Mouse (Mus musculus): ENCODE measurements around the gene Phf19. TPM values are rescaled to one million over a fixed set of nuclear protein-coding genes. Genes with fewer than 3 reads are reported as not detected.

Gene Phf19
- polyA plus RNA-seq, 1 experiment from 2014 or later, result 3.0 TPM

GRCm38 (mm10) chr2:34938269-34939208 lies 24.7 kb upstream of the Phf19 start:
- no peak overlapping the region for H3K27ac ChIP-seq (replicated peaks)
- peaks cover 43% of the 10 kb centered on the region for H3K27me3 ChIP-seq (replicated peaks)
- H3K4me3 ChIP-seq, result no peak overlapping the region
- no peak overlapping the region for H3K9ac ChIP-seq
- 46% methylated on average over 8 of the region's 8 CpGs for WGBS
- no peaks in the 10 kb centered on the region for H3K9me3 ChIP-seq
- no peak overlapping the region for H3K4me2 ChIP-seq
- H3K36me3 ChIP-seq, result no peaks in the 10 kb centered on the region
- H3K4me1 ChIP-seq, result peaks cover 25% of the 10 kb centered on the region
- ATAC-seq (ENCODE audit: extremely low read depth, insufficient number of reproducible peaks, low FRiP score, low TSS enrichment), result no peak; the same call in 1 of the 2 replicates

- no peak overlapping the region for H3K4me2 ChIP-seq
- no peak overlapping the region for H3K9ac ChIP-seq
- peaks cover 34% of the 10 kb centered on the region for H3K27me3 ChIP-seq (replicated peaks)
- peaks cover 24% of the 10 kb centered on the region for H3K4me1 ChIP-seq
- no peak overlapping the region for H3K4me3 ChIP-seq
- no peak overlapping the region for H3K27ac ChIP-seq (replicated peaks)
- 51% methylated on average over 5 of the region's 5 CpGs for WGBS
- no peak for ATAC-seq (ENCODE audit: extremely low read depth, insufficient number of reproducible peaks, low FRiP score, low TSS enrichment)
- no peaks in the 10 kb centered on the region for H3K9me3 ChIP-seq
- no peaks in the 10 kb centered on the region for H3K36me3 ChIP-seq
These were observed 23.6 kb upstream of the Phf19 start for GRCm38 (mm10) chr2:34937460-34937859.

- Histone ChIP-seq H3K4me3 (no peak overlapping the region), H3K27me3 (replicated peaks) (no peaks in the 10 kb centered on the region; the same call in 1 of the 2 replicates), H3K4me2 (no peak overlapping the region), H3K9ac (no peak overlapping the region), H3K4me1 (no peaks in the 10 kb centered on the region), H3K9me3 (no peaks in the 10 kb centered on the region), H3K27ac (replicated peaks) (no peak overlapping the region), H3K36me3 (no peaks in the 10 kb centered on the region)
- WGBS, result 62% methylated on average over 5 of the region's 5 CpGs
- no peak for ATAC-seq (ENCODE audit: extremely low read depth, insufficient number of reproducible peaks, low FRiP score, low TSS enrichment)
These were observed 13.5 kb upstream of the Phf19 start for GRCm38 (mm10) chr2:34927320-34927719.

- H3K4me1 ChIP-seq, result peaks cover 5% of the 10 kb centered on the region; the same call in 1 of the 2 replicates
- H3K9ac ChIP-seq, result no peak overlapping the region
- WGBS, result 16% methylated on average over 2 of the region's 2 CpGs
- no peaks in the 10 kb centered on the region for H3K9me3 ChIP-seq
- no peak overlapping the region for H3K4me2 ChIP-seq
- ATAC-seq (ENCODE audit: extremely low read depth, insufficient number of reproducible peaks, low FRiP score, low TSS enrichment), result no peak
- no peak overlapping the region for H3K27ac ChIP-seq (replicated peaks)
- H3K36me3 ChIP-seq, result no peaks in the 10 kb centered on the region
- no peaks in the 10 kb centered on the region; the same call in 1 of the 2 replicates for H3K27me3 ChIP-seq (replicated peaks)
- H3K4me3 ChIP-seq, result no peak overlapping the region
These were observed 8.9 kb upstream of the Phf19 start for GRCm38 (mm10) chr2:34922729-34923128.

- 0 out of 2 replicates have a peak, but pooled peaks have one; percentile 20 for ATAC-seq (ENCODE audit: extremely low read depth, insufficient number of reproducible peaks, low FRiP score, low TSS enrichment)
These were observed 6.3 kb upstream of the Phf19 start for GRCm38 (mm10) chr2:34920144-34920543.

GRCm38 (mm10) chr2:34915103-34915502 lies 1.3 kb upstream of the Phf19 start:
- Histone ChIP-seq H3K9me3 (no peaks in the 10 kb centered on the region), H3K9ac (no peak overlapping the region), H3K27ac (replicated peaks) (peak overlapping the region; percentile 6), H3K4me2 (no peak overlapping the region; the same call in 1 of the 2 replicates), H3K4me1 (peaks cover 29% of the 10 kb centered on the region), H3K27me3 (replicated peaks) (peaks cover 33% of the 10 kb centered on the region), H3K4me3 (peak overlapping the region; percentile 71; the same call in 1 of the 2 replicates), H3K36me3 (no peaks in the 10 kb centered on the region)
- no peak for ATAC-seq (ENCODE audit: extremely low read depth, insufficient number of reproducible peaks, low FRiP score, low TSS enrichment)
- WGBS, result 25% methylated on average over 2 of the region's 2 CpGs

More at GRCm38 (mm10) chr2:34920144-34920543, 6.3 kb upstream of the Phf19 start:
- H3K27me3 ChIP-seq (replicated peaks), result 0 out of 2 replicates have a peak, but pooled peaks cover 5% of the 10 kb centered on the region
- WGBS, result 52% methylated on average over 2 of the region's 2 CpGs
- H3K36me3 ChIP-seq, result no peaks in the 10 kb centered on the region
- no peak overlapping the region for H3K4me3 ChIP-seq
- H3K27ac ChIP-seq (replicated peaks), result no peak overlapping the region
- H3K9me3 ChIP-seq, result no peaks in the 10 kb centered on the region
- H3K4me1 ChIP-seq, result peaks cover 11% of the 10 kb centered on the region
- H3K4me2 ChIP-seq, result no peak overlapping the region
- H3K9ac ChIP-seq, result no peak overlapping the region

GRCm38 (mm10) chr2:34914823-34915082 lies 927 bp upstream of the Phf19 start:
- Histone ChIP-seq H3K36me3 (no peaks in the 10 kb centered on the region), H3K27me3 (replicated peaks) (peaks cover 33% of the 10 kb centered on the region), H3K4me3 (peak overlapping the region; percentile 71), H3K27ac (replicated peaks) (peak overlapping the region; percentile 6), H3K9me3 (no peaks in the 10 kb centered on the region), H3K9ac (no peak overlapping the region), H3K4me1 (peaks cover 27% of the 10 kb centered on the region), H3K4me2 (peak overlapping the region; percentile 97)
- 5% methylated on average over 2 of the region's 2 CpGs for WGBS
- no peak for ATAC-seq (ENCODE audit: extremely low read depth, insufficient number of reproducible peaks, low FRiP score, low TSS enrichment)

- Histone ChIP-seq H3K36me3 (no peaks in the 10 kb centered on the region), H3K4me3 (peak overlapping the region; percentile 71), H3K4me1 (peaks cover 27% of the 10 kb centered on the region), H3K4me2 (peak overlapping the region; percentile 97), H3K27me3 (replicated peaks) (peaks cover 33% of the 10 kb centered on the region), H3K9ac (peak overlapping the region; percentile 82), H3K27ac (replicated peaks) (no peak overlapping the region), H3K9me3 (no peaks in the 10 kb centered on the region)
- 3% methylated on average over 37 of the region's 50 CpGs for WGBS
- ATAC-seq (ENCODE audit: extremely low read depth, insufficient number of reproducible peaks, low FRiP score, low TSS enrichment), result 0 out of 2 replicates have a peak, but pooled peaks have one; percentile 18
These were observed 420 bp upstream of the Phf19 start for GRCm38 (mm10) chr2:34914069-34914822.

GRCm38 (mm10) chr2:34912613-34913012 lies 1.2 kb downstream of the Phf19 start:
- H3K9me3 ChIP-seq, result no peaks in the 10 kb centered on the region
- 50% methylated on average over 7 of the region's 7 CpGs for WGBS
- no peak for ATAC-seq (ENCODE audit: extremely low read depth, insufficient number of reproducible peaks, low FRiP score, low TSS enrichment)
- H3K36me3 ChIP-seq, result no peaks in the 10 kb centered on the region
- H3K4me3 ChIP-seq, result peak overlapping the region; percentile 71
- H3K4me2 ChIP-seq, result peak overlapping the region; percentile 97
- H3K27ac ChIP-seq (replicated peaks), result no peak overlapping the region
- peaks cover 37% of the 10 kb centered on the region for H3K27me3 ChIP-seq (replicated peaks)
- H3K4me1 ChIP-seq, result peaks cover 27% of the 10 kb centered on the region
- H3K9ac ChIP-seq, result peak overlapping the region; percentile 82; the same call in 1 of the 2 replicates

GRCm38 (mm10) chr2:34911871-34912270 lies 2.0 kb downstream of the Phf19 start:
- Histone ChIP-seq H3K27me3 (replicated peaks) (peaks cover 39% of the 10 kb centered on the region), H3K36me3 (no peaks in the 10 kb centered on the region)
- 78% methylated on average over 5 of the region's 5 CpGs for WGBS

GRCm38 (mm10) chr2:34909719-34910118 lies 4.1 kb downstream of the Phf19 start:
- H3K9me3 ChIP-seq, result no peaks in the 10 kb centered on the region
- H3K27ac ChIP-seq (replicated peaks), result no peak overlapping the region
- H3K27me3 ChIP-seq (replicated peaks), result peaks cover 39% of the 10 kb centered on the region
- WGBS, result 76% methylated on average over 4 of the region's 4 CpGs
- no peaks in the 10 kb centered on the region for H3K36me3 ChIP-seq
- no peak overlapping the region for H3K9ac ChIP-seq
- ATAC-seq (ENCODE audit: extremely low read depth, insufficient number of reproducible peaks, low FRiP score, low TSS enrichment), result no peak
- no peak overlapping the region for H3K4me2 ChIP-seq
- peaks cover 22% of the 10 kb centered on the region for H3K4me1 ChIP-seq
- H3K4me3 ChIP-seq, result no peak overlapping the region

More at GRCm38 (mm10) chr2:34911871-34912270, 2.0 kb downstream of the Phf19 start:
- no peak overlapping the region for H3K27ac ChIP-seq (replicated peaks)
- H3K4me1 ChIP-seq, result peaks cover 27% of the 10 kb centered on the region
- no peak overlapping the region for H3K4me2 ChIP-seq
- no peaks in the 10 kb centered on the region for H3K9me3 ChIP-seq
- ATAC-seq (ENCODE audit: extremely low read depth, insufficient number of reproducible peaks, low FRiP score, low TSS enrichment), result no peak
- no peak overlapping the region for H3K4me3 ChIP-seq
- no peak overlapping the region for H3K9ac ChIP-seq
